Mouse (Mus musculus) thymus, postnatal 10 days (tissue): ENCODE data around the gene Cuedc1.

Experiments
- DNase-seq, 2 experiments: peaks; one replicate each; pipeline ENCODE4 v3.0.0; 2021; ENCODE audit warnings: low spot score in 2 of 2

The Cuedc1 gene

GRCm38 (mm10) chr11:88083699-88084098, 14.2 kb upstream of the Cuedc1 start:
- DNase-seq, result no peak

- DNase-seq, result peak; percentile 75 to 77
Measured at GRCm38 (mm10) chr11:88086737-88087627, 10.9 kb upstream of the Cuedc1 start.

- DNase-seq, result no peak
Measured at GRCm38 (mm10) chr11:88089150-88089549, 8.7 kb upstream of the Cuedc1 start.

GRCm38 (mm10) chr11:88090293-88090692, 7.6 kb upstream of the Cuedc1 start:
- no peak for DNase-seq

- peak; percentile 38 to 49 for DNase-seq
Measured at GRCm38 (mm10) chr11:88091949-88092348, 5.9 kb upstream of the Cuedc1 start.

GRCm38 (mm10) chr11:88097173-88097572, 685 bp upstream of the Cuedc1 start:
- no peak for DNase-seq

GRCm38 (mm10) chr11:88098787-88099598, 1.1 kb downstream of the Cuedc1 start:
- peak; percentile 61 to 78 for DNase-seq

- DNase-seq, result peak; percentile 27 to 41
Measured at GRCm38 (mm10) chr11:88099599-88100023, 1.8 kb downstream of the Cuedc1 start.

- DNase-seq, result no peak
Measured at GRCm38 (mm10) chr11:88100170-88100569, 2.3 kb downstream of the Cuedc1 start.

GRCm38 (mm10) chr11:88103214-88103941, 5.5 kb downstream of the Cuedc1 start:
- no peak for DNase-seq

- no peak for DNase-seq
Measured at GRCm38 (mm10) chr11:88105494-88106291, 7.8 kb downstream of the Cuedc1 start.

- no peak for DNase-seq
Measured at GRCm38 (mm10) chr11:88106292-88106554, 8.4 kb downstream of the Cuedc1 start.

GRCm38 (mm10) chr11:88107365-88107764, 9.5 kb downstream of the Cuedc1 start:
- no peak for DNase-seq

- no peak for DNase-seq
Measured at GRCm38 (mm10) chr11:88110031-88110594, 12.3 kb downstream of the Cuedc1 start.

- DNase-seq, result no peak
Measured at GRCm38 (mm10) chr11:88112078-88112477, 14.2 kb downstream of the Cuedc1 start.

GRCm38 (mm10) chr11:88112677-88113333, 14.9 kb downstream of the Cuedc1 start:
- DNase-seq, result no peak

GRCm38 (mm10) chr11:88113543-88114271, 15.8 kb downstream of the Cuedc1 start:
- DNase-seq, result no peak

- peak; percentile 7 to 22 for DNase-seq
Measured at GRCm38 (mm10) chr11:88114871-88115301, 17.0 kb downstream of the Cuedc1 start.

- no peak for DNase-seq
Measured at GRCm38 (mm10) chr11:88116568-88116967, 18.7 kb downstream of the Cuedc1 start.
